Mouse (Mus musculus) heart, embryonic 13.5 days (tissue): ENCODE data around the gene Ypel2. TPM values are rescaled to one million over a fixed set of nuclear protein-coding genes. Genes with fewer than 3 reads are reported as not detected.

Source experiments
- ATAC-seq: fragments of 200-750 bp; cut with Nextera tagmentation; 2 replicates; pipeline ENCODE4 v1.8.0; 2017; ENCODE audit warnings: moderate TSS enrichment; ENCODE audit not compliant: insufficient number of reproducible peaks, low FRiP score, low TSS enrichment; ENCODE audit errors: extremely low read depth
- H3K27ac ChIP-seq: fragments of 300-500 bp; sonication (generic); replicated peaks from 2 replicates; pipeline ENCODE4 v1.5.1; 2015; ENCODE audit warnings: moderate library complexity, mild to moderate bottlenecking, inconsistent platforms
- H3K27me3 ChIP-seq: fragments of 300-500 bp; sonication (generic); replicated peaks from 2 replicates; pipeline ENCODE4 v1.6.1; 2015; ENCODE audit warnings: mild to moderate bottlenecking, inconsistent platforms
- H3K36me3 ChIP-seq: fragments of 300-500 bp; sonication (generic); 2 replicates; pipeline ENCODE4 v1.6.1; 2015; ENCODE audit warnings: mild to moderate bottlenecking, inconsistent platforms
- H3K4me1 ChIP-seq: fragments of 300-500 bp; sonication (generic); 2 replicates; pipeline ENCODE4 v1.6.1; 2015; ENCODE audit warnings: inconsistent platforms
- H3K4me2 ChIP-seq: fragments of 300-500 bp; sonication (generic); 2 replicates; pipeline ENCODE4 v1.6.1; 2015; ENCODE audit warnings: inconsistent platforms, mild to moderate bottlenecking, moderate library complexity
- H3K4me3 ChIP-seq: fragments of 300-500 bp; sonication (generic); 2 replicates; pipeline ENCODE4 v1.5.1; 2015; ENCODE audit warnings: moderate library complexity, mild to moderate bottlenecking, inconsistent platforms
- H3K9ac ChIP-seq: fragments of 300-500 bp; sonication (generic); 2 replicates; pipeline ENCODE4 v1.6.1; 2015; ENCODE audit warnings: inconsistent platforms, mild to moderate bottlenecking, moderate library complexity
- H3K9me3 ChIP-seq: fragments of 300-500 bp; sonication (generic); 2 replicates; pipeline ENCODE4 v1.6.1; 2016; ENCODE audit warnings: inconsistent platforms
- WGBS: fragments of 180-500 bp; shearing (Covaris S2); methylation state at CpG from one replicate; pipeline ENCODE4 v1.1.7; 2015; ENCODE audit warnings: mixed read lengths; 5-methylcytosine and 5-hydroxymethylcytosine counted together
- polyA plus RNA-seq: library from polyadenylated mRNA; unstranded; fragments of >200 nt; fragmentation: Nextera tagmentation; extraction: Ambion mirVana; gene quantifications from 2 replicates; pipeline ENCODE4 v1.2.1, GENCODE M21; 2015

Ypel2 gene
- polyA plus RNA-seq, 1 experiment from 2014 or later = 18.1 TPM

DNA sequence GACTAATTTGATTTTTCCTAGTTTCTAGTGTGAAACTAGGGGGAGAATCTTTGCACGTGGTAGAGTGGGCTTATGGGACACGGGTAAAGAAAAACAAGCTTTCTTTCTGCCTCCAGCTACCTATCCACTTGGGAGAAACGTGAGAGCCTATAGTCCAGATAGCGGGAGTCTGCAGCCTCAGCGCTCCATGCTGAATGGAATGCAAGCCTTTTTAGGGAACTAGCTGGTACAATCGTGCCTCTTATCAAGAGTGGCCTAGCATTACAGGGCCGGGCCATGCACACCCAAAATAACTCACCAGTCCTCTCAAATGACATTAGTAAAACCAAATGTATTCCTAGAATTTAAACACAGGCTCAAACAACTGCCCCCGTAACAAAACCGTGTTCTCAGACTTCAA lies 98.4 kb downstream of the Ypel2 start:
- no peaks in the 10 kb centered on the region for H3K27me3 ChIP-seq
- no peaks in the 10 kb centered on the region for H3K36me3 ChIP-seq
- H3K4me3 ChIP-seq = no peak overlapping the region
- H3K4me1 ChIP-seq = peaks cover 72% of the 10 kb centered on the region
- 13% methylated on average over 9 of the region's 9 CpGs for WGBS
- peak; percentile 57; the same call in 1 of the 2 replicates for ATAC-seq
- peak overlapping the region; percentile 78 for H3K9ac ChIP-seq
- peak overlapping the region; percentile 99 for H3K27ac ChIP-seq
- no peaks in the 10 kb centered on the region for H3K9me3 ChIP-seq
- peak overlapping the region; percentile 48 for H3K4me2 ChIP-seq

DNA sequence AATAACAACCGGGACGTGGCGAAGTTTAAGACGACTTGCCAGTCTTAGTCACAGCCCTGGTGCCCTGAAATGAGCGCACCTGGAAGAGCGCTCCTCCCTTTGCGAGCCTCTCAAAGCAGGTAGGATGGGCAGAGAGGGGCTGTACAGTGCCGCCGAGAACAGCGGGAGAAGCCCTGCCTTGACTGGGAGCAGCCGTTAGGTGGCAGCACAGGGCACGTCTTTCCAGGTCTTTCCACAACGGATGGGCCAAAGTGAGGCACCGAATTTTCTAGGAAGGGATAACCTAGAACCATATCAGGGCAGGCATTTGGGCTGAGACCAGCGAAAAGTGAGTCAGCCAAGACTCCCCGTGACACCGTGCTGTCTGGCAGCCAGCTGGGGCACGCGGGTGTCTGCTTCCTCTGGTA lies 99.3 kb downstream of the Ypel2 start:
- H3K4me2 ChIP-seq = peak overlapping the region; percentile 67
- H3K27ac ChIP-seq = peak overlapping the region; percentile 99
- peak overlapping the region; percentile 78 for H3K9ac ChIP-seq
- H3K9me3 ChIP-seq = no peaks in the 10 kb centered on the region
- peaks cover 62% of the 10 kb centered on the region for H3K4me1 ChIP-seq
- peak overlapping the region; percentile 41 for H3K4me3 ChIP-seq
- no peaks in the 10 kb centered on the region for H3K36me3 ChIP-seq
- H3K27me3 ChIP-seq = no peaks in the 10 kb centered on the region
- peak; percentile 55; the same call in 1 of the 2 replicates for ATAC-seq
- 4% methylated on average over 19 of the region's 19 CpGs for WGBS

GRCm38 (mm10) chr11:86892996-86893670 lies 100.4 kb downstream of the Ypel2 start:
- H3K4me2 ChIP-seq = no peak overlapping the region
- H3K27ac ChIP-seq = peak overlapping the region; percentile 32; the same call in 1 of the 2 replicates
- ATAC-seq = no peak

More at GRCm38 (mm10) chr11:86892996-86893670, 100.4 kb downstream of the Ypel2 start:
- Histone ChIP-seq H3K4me3 (no peak overlapping the region), H3K4me1 (peaks cover 52% of the 10 kb centered on the region), H3K36me3 (no peaks in the 10 kb centered on the region), H3K9me3 (no peaks in the 10 kb centered on the region), H3K9ac (no peak overlapping the region; the same call in 1 of the 2 replicates), H3K27me3 (no peaks in the 10 kb centered on the region)
- 65% methylated on average over 15 of the region's 15 CpGs for WGBS

Other genes starting within 250 kb of the Ypel2 start
- gene Cltc, start 236.1 kb downstream of the Ypel2 start, polyA plus RNA-seq = 117 and 118 TPM in 2 replicates
- gene Dhx40, start 186.0 kb downstream of the Ypel2 start, polyA plus RNA-seq = 13.5 and 14.0 TPM in 2 replicates
- 23.1 and 29.4 TPM in 2 replicates for gene Gdpd1, start 80.4 kb upstream of the Ypel2 start, polyA plus RNA-seq
- 11.9 and 13.7 TPM in 2 replicates for gene Smg8, start 93.1 kb upstream of the Ypel2 start, polyA plus RNA-seq
- gene Prr11, start 115.0 kb upstream of the Ypel2 start, polyA plus RNA-seq = 6.3 and 6.9 TPM in 2 replicates
- gene Ska2, start 115.5 kb upstream of the Ypel2 start, polyA plus RNA-seq = 56.8 and 63.4 TPM in 2 replicates
- gene Trim37, start 133.4 kb upstream of the Ypel2 start, polyA plus RNA-seq = 17.1 and 18.1 TPM in 2 replicates